Mouse (Mus musculus) common myeloid progenitor, adult 5-6 weeks (primary cell): ENCODE measurements at regions not wholly inside any gene's neighbourhood (a gene's known extent, or its start where the extent isn't known, plus 50 kb on each side); places are given as distances from the start of the nearest gene placed in this dataset.

Source experiments
- ATAC-seq: replicated peaks from 2 replicates; pipeline ENCODE4 v1.8.0; 2016; ENCODE audit warnings: low read depth, mild to moderate bottlenecking, moderate TSS enrichment, inconsistent platforms; ENCODE audit not compliant: poor library complexity, severe bottlenecking

- peak; percentile 83 for ATAC-seq
These were observed 49.8 kb upstream of the Sipa1l2 start for GRCm38 (mm10) chr8:125619336-125619906.
